Mouse (Mus musculus) heart, embryonic 15.5 days (tissue): Measurements from ENCODE around the gene Krtap4-9. TPM values are rescaled to one million over a fixed set of nuclear protein-coding genes. Genes with fewer than 3 reads are reported as not detected.
"Not testable (repeated sequence)": the region's sequence is repeated elsewhere in the genome, so short reads cannot be mapped to it uniquely, and the experiment has no call there.

Experiments used
- ATAC-seq: fragments of 200-750 bp; cut with Nextera tagmentation; replicated peaks from 2 replicates; pipeline ENCODE4 v1.8.0; 2017; ENCODE audit warnings: low read depth, moderate TSS enrichment; ENCODE audit not compliant: insufficient number of reproducible peaks, insufficient read depth, low FRiP score
- H3K27ac ChIP-seq: fragments of 300-500 bp; sonication (generic); 2 replicates; pipeline ENCODE4 v1.5.1; 2015; ENCODE audit warnings: mild to moderate bottlenecking, inconsistent platforms
- H3K27me3 ChIP-seq: fragments of 300-500 bp; sonication (generic); 2 replicates; pipeline ENCODE4 v1.6.1; 2015; ENCODE audit warnings: inconsistent platforms
- H3K36me3 ChIP-seq: fragments of 300-500 bp; sonication (generic); 2 replicates; pipeline ENCODE4 v1.6.1; 2015; ENCODE audit warnings: mild to moderate bottlenecking, inconsistent platforms
- H3K4me1 ChIP-seq: fragments of 300-500 bp; sonication (generic); replicated peaks from 2 replicates; pipeline ENCODE4 v1.6.1; 2015; ENCODE audit warnings: inconsistent platforms
- H3K4me2 ChIP-seq: fragments of 300-500 bp; sonication (generic); 2 replicates; pipeline ENCODE4 v1.6.1; 2015; ENCODE audit warnings: inconsistent platforms, mild to moderate bottlenecking, moderate library complexity
- H3K4me3 ChIP-seq: fragments of 300-500 bp; sonication (generic); 2 replicates; pipeline ENCODE4 v1.5.1; 2015; ENCODE audit warnings: mild to moderate bottlenecking, inconsistent platforms
- H3K9ac ChIP-seq: fragments of 300-500 bp; sonication (generic); 2 replicates; pipeline ENCODE4 v1.6.1; 2015; ENCODE audit warnings: mild to moderate bottlenecking, inconsistent platforms
- H3K9me3 ChIP-seq: fragments of 300-500 bp; sonication (generic); replicated peaks from 2 replicates; pipeline ENCODE4 v1.6.1; 2016; ENCODE audit warnings: inconsistent platforms
- WGBS: fragments of 180-500 bp; shearing (Covaris S2); methylation state at CpG from one replicate; pipeline ENCODE4 v1.1.7; 2015; ENCODE audit warnings: mixed read lengths; 5-methylcytosine and 5-hydroxymethylcytosine counted together
- polyA plus RNA-seq: library from polyadenylated mRNA; unstranded; fragments of >200 nt; fragmentation: Nextera tagmentation; extraction: Ambion mirVana; gene quantifications from 2 replicates; pipeline ENCODE4 v1.2.1, GENCODE M21; 2015

Krtap4-9 gene
- polyA plus RNA-seq: not detected in 2 replicates

- ATAC-seq, H3K36me3 ChIP-seq, H3K27me3 ChIP-seq, H3K4me2 ChIP-seq, H3K9ac ChIP-seq, H3K4me3 ChIP-seq, H3K27ac ChIP-seq, H3K4me1 ChIP-seq, H3K9me3 ChIP-seq: not testable (repeated sequence)
Observed at GRCm38 (mm10) chr11:99784900-99785299, at the start of gene Krtap4-9. Gene Krtap4-9, plus strand, starts transcription at chr11:99785200.

- whole genome bisulfite sequencing: 56% methylated on average over 3 of the region's 3 CpGs
- no peaks in the 10 kb centered on the region for H3K4me1 ChIP-seq
- no peak overlapping the region for H3K4me2 ChIP-seq
- H3K9me3 ChIP-seq: no peaks in the 10 kb centered on the region
- no peak overlapping the region for H3K27ac ChIP-seq
- H3K4me3 ChIP-seq: no peak overlapping the region
- no peak for ATAC-seq
- no peaks in the 10 kb centered on the region for H3K27me3 ChIP-seq
- no peak overlapping the region for H3K9ac ChIP-seq
- no peaks in the 10 kb centered on the region for H3K36me3 ChIP-seq
Observed at GRCm38 (mm10) chr11:99743985-99744384, 41.0 kb upstream of the Krtap4-9 start.

- 83% methylated on average over 1 of the region's 1 CpGs for WGBS
- Histone ChIP-seq H3K4me2 (no peak overlapping the region), H3K9me3 (no peaks in the 10 kb centered on the region), H3K4me1 (no peaks in the 10 kb centered on the region), H3K36me3 (no peaks in the 10 kb centered on the region), H3K27ac (no peak overlapping the region), H3K9ac (no peak overlapping the region), H3K27me3 (no peaks in the 10 kb centered on the region), H3K4me3 (no peak overlapping the region)
- ATAC-seq: no peak
Observed at GRCm38 (mm10) chr11:99758877-99759276, 26.1 kb upstream of the Krtap4-9 start.

GRCm38 (mm10) chr11:99768410-99768809, 16.6 kb upstream of the Krtap4-9 start:
- no peak overlapping the region for H3K4me3 ChIP-seq
- no peak for ATAC-seq
- H3K9me3 ChIP-seq: no peaks in the 10 kb centered on the region
- no peaks in the 10 kb centered on the region for H3K36me3 ChIP-seq
- no peak overlapping the region for H3K4me2 ChIP-seq
- H3K27ac ChIP-seq: no peak overlapping the region
- no peaks in the 10 kb centered on the region for H3K4me1 ChIP-seq
- WGBS: 64% methylated on average over 2 of the region's 2 CpGs
- H3K9ac ChIP-seq: no peak overlapping the region
- H3K27me3 ChIP-seq: no peaks in the 10 kb centered on the region

GRCm38 (mm10) chr11:99772813-99773212, 12.2 kb upstream of the Krtap4-9 start, which contains the start of gene Gm11595:
Gene Gm11595, minus strand, starts transcription at chr11:99772913.
- H3K27me3 ChIP-seq, H3K4me2 ChIP-seq, H3K27ac ChIP-seq, H3K36me3 ChIP-seq, H3K4me1 ChIP-seq, H3K9ac ChIP-seq, H3K9me3 ChIP-seq, ATAC-seq, H3K4me3 ChIP-seq: not testable (repeated sequence)

- Histone ChIP-seq H3K27me3 (no peaks in the 10 kb centered on the region), H3K9me3 (no peaks in the 10 kb centered on the region), H3K4me3 (no peak overlapping the region), H3K27ac (no peak overlapping the region), H3K4me2 (no peak overlapping the region), H3K9ac (no peak overlapping the region), H3K4me1 (no peaks in the 10 kb centered on the region), H3K36me3 (no peaks in the 10 kb centered on the region)
- ATAC-seq: no peak
- 68% methylated on average over 7 of the region's 7 CpGs for WGBS
Observed at GRCm38 (mm10) chr11:99778401-99778800, 6.6 kb upstream of the Krtap4-9 start.

GRCm38 (mm10) chr11:99780604-99781003, 4.4 kb upstream of the Krtap4-9 start, which contains the start of gene Krtap4-8:
Gene Krtap4-8, minus strand, starts transcription at chr11:99780704.
- no peaks in the 10 kb centered on the region for H3K9me3 ChIP-seq
- H3K27me3 ChIP-seq: no peaks in the 10 kb centered on the region
- H3K4me3 ChIP-seq: no peak within 1 kb of the TSS
- no peaks in the 10 kb centered on the region for H3K36me3 ChIP-seq
- no peak within 1 kb of the TSS for H3K9ac ChIP-seq
- no peak within 1 kb of the TSS for H3K27ac ChIP-seq
- WGBS: 89% methylated on average over 2 of the region's 2 CpGs
- ATAC-seq: no peak
- H3K4me1 ChIP-seq: no peaks in the 10 kb centered on the region
- H3K4me2 ChIP-seq: no peak within 1 kb of the TSS

- Histone ChIP-seq H3K27me3 (no peaks in the 10 kb centered on the region), H3K9ac (no peak within 1 kb of the TSS), H3K4me3 (no peak within 1 kb of the TSS), H3K36me3 (no peaks in the 10 kb centered on the region), H3K9me3 (no peaks in the 10 kb centered on the region), H3K4me2 (no peak within 1 kb of the TSS), H3K4me1 (no peaks in the 10 kb centered on the region), H3K27ac (no peak within 1 kb of the TSS)
- WGBS: 71% methylated on average over 2 of the region's 2 CpGs
- no peak for ATAC-seq
Observed at GRCm38 (mm10) chr11:99793367-99793766, 8.4 kb downstream of the Krtap4-9 start, which contains the start of gene Gm11596. Gene Gm11596, minus strand, starts transcription at chr11:99793467.

- not testable (repeated sequence) for H3K27ac ChIP-seq, H3K9ac ChIP-seq, H3K4me2 ChIP-seq, H3K4me1 ChIP-seq, H3K27me3 ChIP-seq, H3K36me3 ChIP-seq, H3K4me3 ChIP-seq, H3K9me3 ChIP-seq, ATAC-seq
- no CpG with 5 or more reads among the region's 1 CpGs for WGBS
Observed at GRCm38 (mm10) chr11:99798832-99799231, 13.8 kb downstream of the Krtap4-9 start, which contains the start of gene Gm11569. Gene Gm11569, minus strand, starts transcription at chr11:99798932.

GRCm38 (mm10) chr11:99804346-99804745, 19.3 kb downstream of the Krtap4-9 start, which contains the start of gene Gm11554:
Gene Gm11554, minus strand, starts transcription at chr11:99804446.
- not testable (repeated sequence) for H3K4me1 ChIP-seq, H3K9ac ChIP-seq, H3K9me3 ChIP-seq, ATAC-seq, H3K27ac ChIP-seq, H3K4me2 ChIP-seq, H3K36me3 ChIP-seq, H3K27me3 ChIP-seq, H3K4me3 ChIP-seq
- WGBS: no CpG with 5 or more reads among the region's 1 CpGs

GRCm38 (mm10) chr11:99809792-99810191, 24.8 kb downstream of the Krtap4-9 start, which contains the start of gene Krtap4-13:
Gene Krtap4-13, minus strand, starts transcription at chr11:99809892.
- not testable (repeated sequence) for H3K9ac ChIP-seq, ATAC-seq, H3K4me1 ChIP-seq, H3K27ac ChIP-seq, H3K4me3 ChIP-seq, H3K36me3 ChIP-seq, H3K27me3 ChIP-seq, H3K4me2 ChIP-seq, H3K9me3 ChIP-seq

GRCm38 (mm10) chr11:99815566-99815965, 30.6 kb downstream of the Krtap4-9 start, which contains the start of gene Gm11564:
Gene Gm11564, minus strand, starts transcription at chr11:99815666.
- not testable (repeated sequence) for H3K9me3 ChIP-seq, H3K4me1 ChIP-seq, H3K9ac ChIP-seq, ATAC-seq, H3K36me3 ChIP-seq, H3K27ac ChIP-seq, H3K27me3 ChIP-seq, H3K4me2 ChIP-seq, H3K4me3 ChIP-seq
- WGBS: 73% methylated on average over 2 of the region's 2 CpGs
